Comparison of ENCODE assay signal across 8 mouse cellular contexts in the genomic region with DNA sequence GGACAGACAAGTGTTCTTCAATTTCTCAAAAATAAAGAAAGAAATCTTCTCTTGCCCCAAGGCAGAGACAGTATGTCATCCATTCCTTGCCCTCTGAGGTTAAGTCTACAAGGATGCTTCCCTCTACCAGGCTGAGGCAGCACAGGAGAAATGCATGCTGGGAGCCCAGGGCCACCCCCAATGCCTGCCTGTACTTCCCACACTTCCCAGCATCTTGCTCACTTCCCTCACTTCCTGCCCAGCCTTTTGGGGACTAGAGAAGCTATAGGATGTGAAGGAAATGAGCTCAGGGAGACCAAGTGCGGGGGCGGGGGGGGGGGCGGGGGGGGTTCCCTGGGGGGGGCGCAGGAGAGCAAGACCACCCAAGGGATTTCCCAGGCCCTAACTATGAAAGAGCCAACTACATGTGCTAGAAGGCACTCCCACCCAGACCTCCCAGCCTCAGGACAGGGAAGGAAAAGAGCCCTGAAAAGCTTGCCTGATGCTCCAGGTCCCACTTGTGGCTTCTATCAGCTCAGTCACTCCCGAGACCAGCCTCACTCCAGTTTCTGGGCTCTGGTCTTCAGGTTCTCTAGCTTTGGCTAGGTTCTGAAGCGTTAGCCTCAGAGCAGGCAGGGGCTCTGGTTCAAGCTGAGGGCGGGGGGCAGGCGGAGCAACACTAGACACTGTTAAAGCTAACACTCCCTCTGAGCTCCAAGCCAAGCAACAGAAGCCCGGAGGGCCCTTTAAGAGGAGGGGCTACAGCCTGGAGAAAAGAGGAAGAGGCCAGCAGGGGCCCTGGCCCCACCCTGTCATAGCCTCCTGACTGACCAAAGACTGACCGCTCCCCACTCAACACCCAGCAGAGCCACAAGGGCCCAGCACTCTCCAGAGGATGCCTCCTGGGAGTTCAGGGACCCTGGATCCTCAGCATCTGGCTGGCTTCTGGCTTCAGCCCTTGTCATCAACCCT. TPM values are rescaled to one million over a fixed set of nuclear protein-coding genes. Genes with fewer than 3 reads are reported as not detected.
DNase-seq lines count a peak whose midpoint lies in the region; ATAC-seq and TF ChIP-seq lines count a peak whose summit lies in the region.

No protein-coding gene starts in this region.

- TF ChIP-seq EP300 in heart, adult 2 months (IDR thresholded peaks at IDR 0.05; ENCODE audit: insufficient read depth, low read depth, low read length): peak; percentile 32; the same call in 1 of the 2 replicates

- peak; percentile 86 for DNase-seq in adrenal gland, postnatal 14 days
- peak; percentile 85 to 93 for DNase-seq in heart, adult 2 months
- peak; percentile 73 to 79 for DNase-seq in kidney, adult 8-10 months
- DNase-seq in limb, embryonic 14.5 days (ENCODE audit: low spot score): peak; percentile 61
- peak; percentile 50 for DNase-seq in midbrain, embryonic 14.5 days
- no peak for DNase-seq in c-Kit-positive CD71-positive TER-119-positive erythroid progenitor cells, embryonic 14.5 days (ENCODE audit: low spot score)

- peak overlapping the region; percentile 29 for H3K4me3 ChIP-seq in embryonic facial prominence, embryonic 12.5 days
- H3K4me3 ChIP-seq in heart, adult 2 months: peak overlapping the region; percentile 53
- peak overlapping the region; percentile 28 for H3K4me3 ChIP-seq in limb, embryonic 14.5 days (replicated peaks; ENCODE audit: low read length)
- H3K4me3 ChIP-seq in midbrain, embryonic 14.5 days (replicated peaks; ENCODE audit: low read depth, low read length): no peak overlapping the region
- peak overlapping the region; percentile 70 for H3K4me3 ChIP-seq in small intestine, adult 2 months (ENCODE audit: low read depth, low read length)

- H3K9me3 ChIP-seq in embryonic facial prominence, embryonic 12.5 days: no peaks in the 10 kb centered on the region
- no peaks in the 10 kb centered on the region for H3K9me3 ChIP-seq in limb, embryonic 14.5 days (ENCODE audit: control insufficient read depth, low read length)
- no peaks in the 10 kb centered on the region for H3K9me3 ChIP-seq in midbrain, embryonic 14.5 days (ENCODE audit: control insufficient read depth, low read length)

- peak; percentile 28 for TF ChIP-seq CTCF in heart, adult 2 months (IDR thresholded peaks at IDR 0.05)
- TF ChIP-seq CTCF in small intestine, adult 2 months (IDR thresholded peaks at IDR 0.05; ENCODE audit: extremely low read depth, insufficient read length, insufficient replicate concordance, low read depth, low read length): no peak

- H3K4me1 ChIP-seq in embryonic facial prominence, embryonic 12.5 days: peaks cover 15% of the 10 kb centered on the region; the same call in 1 of the 2 replicates
- H3K4me1 ChIP-seq in heart, adult 2 months (ENCODE audit: control insufficient read depth, insufficient read depth, low read length): peaks cover 8% of the 10 kb centered on the region
- peaks cover 9% of the 10 kb centered on the region; the same call in 1 of the 2 replicates for H3K4me1 ChIP-seq in limb, embryonic 14.5 days (ENCODE audit: control insufficient read depth, insufficient read depth, low read length)
- 0 out of 2 replicates have a peak, but pooled peaks cover 7% of the 10 kb centered on the region for H3K4me1 ChIP-seq in midbrain, embryonic 14.5 days (ENCODE audit: control insufficient read depth, insufficient read depth, low read length)
- H3K4me1 ChIP-seq in small intestine, adult 2 months (ENCODE audit: control insufficient read depth, insufficient read depth, insufficient read length, low read length): peaks cover 40% of the 10 kb centered on the region

- peak overlapping the region; percentile 67; the same call in 1 of the 2 replicates for H3K27ac ChIP-seq in embryonic facial prominence, embryonic 12.5 days
- peak overlapping the region; percentile 88 for H3K27ac ChIP-seq in heart, adult 2 months
- peak overlapping the region; percentile 40 for H3K27ac ChIP-seq in limb, embryonic 14.5 days (replicated peaks; ENCODE audit: low read depth, low read length)
- H3K27ac ChIP-seq in midbrain, embryonic 14.5 days (replicated peaks; ENCODE audit: low read depth, low read length): 0 out of 2 replicates have a peak overlapping the region, but pooled peaks have one; percentile 26
- H3K27ac ChIP-seq in small intestine, adult 2 months (ENCODE audit: insufficient read depth, low read depth, low read length): peak overlapping the region; percentile 93

- ATAC-seq in embryonic facial prominence, embryonic 12.5 days (ENCODE audit: insufficient number of reproducible peaks, insufficient read depth, low FRiP score, low TSS enrichment): peak; percentile 80
- ATAC-seq in limb, embryonic 14.5 days (ENCODE audit: low FRiP score, low read depth): peak; percentile 73
- ATAC-seq in midbrain, embryonic 14.5 days (ENCODE audit: low FRiP score, low TSS enrichment): no peak

- no peaks in the 10 kb centered on the region for H3K27me3 ChIP-seq in embryonic facial prominence, embryonic 12.5 days
- H3K27me3 ChIP-seq in heart, adult 2 months (ENCODE audit: control insufficient read depth, insufficient read depth, low read length): no peaks in the 10 kb centered on the region
- H3K27me3 ChIP-seq in limb, embryonic 14.5 days (ENCODE audit: control insufficient read depth, insufficient read depth, low read length): no peaks in the 10 kb centered on the region
- no peaks in the 10 kb centered on the region for H3K27me3 ChIP-seq in midbrain, embryonic 14.5 days (ENCODE audit: control insufficient read depth, insufficient read depth, low read length)
- H3K27me3 ChIP-seq in small intestine, adult 2 months (ENCODE audit: control insufficient read depth, insufficient read depth, low read length): no peaks in the 10 kb centered on the region

- peak overlapping the region; percentile 24; the same call in 1 of the 2 replicates for H3K9ac ChIP-seq in embryonic facial prominence, embryonic 12.5 days
- H3K9ac ChIP-seq in heart, adult 2 months (ENCODE audit: low read depth, low read length): peak overlapping the region; percentile 82
- H3K9ac ChIP-seq in limb, embryonic 14.5 days (ENCODE audit: low read depth, low read length, severe bottlenecking): peak overlapping the region; percentile 38; the same call in 1 of the 2 replicates
- H3K9ac ChIP-seq in midbrain, embryonic 14.5 days (replicated peaks; ENCODE audit: low read length): no peak overlapping the region

- TF ChIP-seq POLR2A in heart, adult 2 months (IDR thresholded peaks at IDR 0.05; ENCODE audit: insufficient read depth, low read depth, low read length): peak; percentile 87
- TF ChIP-seq POLR2A in limb, embryonic 14.5 days (IDR thresholded peaks at IDR 0.05; ENCODE audit: borderline replicate concordance, extremely low read depth, insufficient read depth, insufficient read length): no peak
- TF ChIP-seq POLR2A in small intestine, adult 2 months (IDR thresholded peaks at IDR 0.05; ENCODE audit: low read depth, low read length): peak; percentile 87

- 14% methylated on average over 9 of the region's 10 CpGs for WGBS in embryonic facial prominence, embryonic 12.5 days
- WGBS in heart, adult 2 months: 7% methylated on average over 10 of the region's 10 CpGs
- WGBS in limb, embryonic 14.5 days: 12% methylated on average over 8 of the region's 10 CpGs
- 13% methylated on average over 9 of the region's 10 CpGs for WGBS in midbrain, embryonic 14.5 days
- 5% methylated on average over 9 of the region's 10 CpGs for WGBS in small intestine, adult 2 months

- intact Hi-C loops in heart, adult 2 months (cut with DNase I): loop anchor here (2.0 kb wide), 1 partner anchor 157 kb away; no protein-coding TSS in a partner anchor

- H3K4me2 ChIP-seq in embryonic facial prominence, embryonic 12.5 days (replicated peaks): peak overlapping the region; percentile 40
- H3K4me2 ChIP-seq in limb, embryonic 14.5 days (replicated peaks; ENCODE audit: low read depth, low read length, severe bottlenecking): peak overlapping the region; percentile 41
- peak overlapping the region; percentile 21 for H3K4me2 ChIP-seq in midbrain, embryonic 14.5 days (ENCODE audit: low read length)

- H3K36me3 ChIP-seq in embryonic facial prominence, embryonic 12.5 days: no peaks in the 10 kb centered on the region
- no peaks in the 10 kb centered on the region for H3K36me3 ChIP-seq in heart, adult 2 months (ENCODE audit: control insufficient read depth, insufficient read depth, low read length)
- no peaks in the 10 kb centered on the region for H3K36me3 ChIP-seq in limb, embryonic 14.5 days (ENCODE audit: control insufficient read depth, insufficient read depth, low read length)
- H3K36me3 ChIP-seq in midbrain, embryonic 14.5 days (ENCODE audit: control insufficient read depth, insufficient read depth, low read length): no peaks in the 10 kb centered on the region
- peaks cover 1% of the 10 kb centered on the region; the same call in 1 of the 2 replicates for H3K36me3 ChIP-seq in small intestine, adult 2 months (ENCODE audit: control insufficient read depth, insufficient read depth, low read length)

- H3K79me2 ChIP-seq in heart, adult 2 months (replicated peaks; ENCODE audit: control insufficient read depth, insufficient read depth, low read length): no peaks in the 10 kb centered on the region

RNA-seq across cellular contexts. Expression of a gene that starts 39.5 kb away (rescaled TPM):
- 50.9 and 61.2 TPM in 2 replicates for total RNA-seq in adrenal gland, postnatal 14 days (2021)
- polyA plus RNA-seq in embryonic facial prominence, embryonic 12.5 days (2016; fragmentation: Nextera tagmentation; extraction: Ambion mirVana): 62.0 and 68.3 TPM in 2 replicates
- total RNA-seq in heart, adult 2 months (2021): 10 to 100 TPM; 23.4 to 29.4 TPM
- 39.9 and 48.3 TPM in 2 replicates for polyA plus RNA-seq in heart, adult 2 months (2012; rRNA removed)
- polyA plus RNA-seq in limb, embryonic 14.5 days (2012; rRNA removed): 45.7 and 50.6 TPM in 2 replicates
- polyA plus RNA-seq in limb, embryonic 14.5 days (2014; fragmentation: Nextera tagmentation; extraction: Ambion mirVana): 57.5 and 61.8 TPM in 2 replicates
- 106 and 114 TPM in 2 replicates for polyA plus RNA-seq in midbrain, embryonic 14.5 days (2014; fragmentation: Nextera tagmentation; extraction: Ambion mirVana)
- polyA plus RNA-seq in small intestine, adult 2 months (2012; rRNA removed): 62.1 and 222 TPM in 2 replicates

Comparison
In these comparisons a context has a peak if more than half of its experiments do, and no peak if none do; other contexts are left out.
1. H3K27ac ChIP-seq: peak in every context shown above with its lines; median percentile 93 in small intestine, adult 2 months; 88 in heart, adult 2 months; 67 in embryonic facial prominence, embryonic 12.5 days; 40 in limb, embryonic 14.5 days; 26 in midbrain, embryonic 14.5 days.